ENCODE assay signal across 13 mouse cellular contexts in genomic region chr4:139111421-139111820, GRCm38 (mm10). TPM values are rescaled to one million over a fixed set of nuclear protein-coding genes. Genes with fewer than 3 reads are reported as not detected.
A peak's percentile ranks its signal among the peaks of the same experiment; 100 is the strongest.
DNase-seq lines count a peak whose midpoint lies in the region; ATAC-seq and TF ChIP-seq lines count a peak whose summit lies in the region.
"Had no signal": no experiment of that assay in that cellular context is flagged by ENCODE, and none has a peak within 500 bp of the region (broad histone marks: within the 10 kb centered on the region; RNA-seq: fewer than 3 reads in every experiment).

No protein-coding gene starts in this region.

- peak overlapping the region; percentile 72 for H3K27ac ChIP-seq in layer of hippocampus, adult 2 months
- peak overlapping the region; percentile 64 for H3K27ac ChIP-seq in intestine, embryonic 14.5 days (ENCODE audit: low read depth)
- peak overlapping the region; percentile 98 for H3K27ac ChIP-seq in kidney, adult 2 months (ENCODE audit: insufficient read depth, low read depth, low read length)
- peak overlapping the region; percentile 62 for H3K27ac ChIP-seq in liver, embryonic 13.5 days

- H3K4me2 ChIP-seq in intestine, embryonic 14.5 days (ENCODE audit: low read length), result 0 out of 2 replicates have a peak overlapping the region, but pooled peaks have one; percentile 1
- H3K4me2 ChIP-seq in liver, embryonic 13.5 days, result peak overlapping the region; percentile 20; the same call in 1 of the 2 replicates

- no peaks in the 10 kb centered on the region for H3K27me3 ChIP-seq in intestine, embryonic 14.5 days (replicated peaks; ENCODE audit: control insufficient read depth, insufficient read depth, low read length)
- H3K27me3 ChIP-seq in kidney, adult 2 months (replicated peaks; ENCODE audit: control insufficient read depth, insufficient read depth, low read length), result no peaks in the 10 kb centered on the region
- H3K27me3 ChIP-seq in liver, embryonic 13.5 days, result no peaks in the 10 kb centered on the region

- no peak for DNase-seq in layer of hippocampus, adult 2 months (ENCODE audit: low spot score in 2 of 2)
- DNase-seq in layer of hippocampus, adult 9-11 months, result no peak
- DNase-seq in intestine, embryonic 14.5 days (ENCODE audit: low spot score), result no peak
- peak; percentile 84 for DNase-seq in kidney, adult 2 months
- DNase-seq in liver, embryonic 13.5 days, result no peak
- no peak for DNase-seq in right cerebral cortex, postnatal 25 days
- DNase-seq in left cerebral cortex, adult 9 months (ENCODE audit: low spot score in 2 of 2), result no peak
- DNase-seq: embryo, embryonic 11 days; gastrocnemius, postnatal 10 days; spleen, adult 18-20 months; thymus, postnatal 4 days had no signal

- no peaks in the 10 kb centered on the region for H3K36me3 ChIP-seq in intestine, embryonic 14.5 days (ENCODE audit: control insufficient read depth, insufficient read depth, low read length)
- no peaks in the 10 kb centered on the region for H3K36me3 ChIP-seq in kidney, adult 2 months (ENCODE audit: control insufficient read depth, insufficient read depth, low read length)
- H3K36me3 ChIP-seq in liver, embryonic 13.5 days, result peaks cover 5% of the 10 kb centered on the region; the same call in 1 of the 2 replicates

- 26% methylated on average over 3 of the region's 3 CpGs for WGBS in intestine, embryonic 14.5 days
- 13% methylated on average over 3 of the region's 3 CpGs for WGBS in kidney, adult 2 months
- 48% methylated on average over 3 of the region's 3 CpGs for whole genome bisulfite sequencing in liver, embryonic 13.5 days (ENCODE audit: insufficient replicate concordance)

- peaks cover 20% of the 10 kb centered on the region for H3K4me1 ChIP-seq in intestine, embryonic 14.5 days (replicated peaks; ENCODE audit: control insufficient read depth, insufficient read depth, low read length)
- H3K4me1 ChIP-seq in kidney, adult 2 months (ENCODE audit: control insufficient read depth, insufficient read depth, low read length), result peaks cover 58% of the 10 kb centered on the region
- peaks cover 67% of the 10 kb centered on the region for H3K4me1 ChIP-seq in liver, embryonic 13.5 days (replicated peaks)

- H3K9ac ChIP-seq in intestine, embryonic 14.5 days (ENCODE audit: low read length), result 0 out of 2 replicates have a peak overlapping the region, but pooled peaks have one; percentile 22
- H3K9ac ChIP-seq in liver, embryonic 13.5 days, result peak overlapping the region; percentile 17; the same call in 1 of the 2 replicates

- H3K9me3 ChIP-seq in intestine, embryonic 14.5 days (ENCODE audit: control insufficient read depth, low read length), result no peaks in the 10 kb centered on the region
- no peaks in the 10 kb centered on the region for H3K9me3 ChIP-seq in liver, embryonic 13.5 days (replicated peaks)
- H3K9me3 ChIP-seq: G1E had no signal

- H3K4me3 ChIP-seq in layer of hippocampus, adult 2 months, result no peak overlapping the region
- H3K4me3 ChIP-seq in intestine, embryonic 14.5 days (ENCODE audit: low read depth, low read length), result no peak overlapping the region
- 0 out of 2 replicates have a peak overlapping the region, but pooled peaks have one; percentile 13 for H3K4me3 ChIP-seq in kidney, adult 2 months (ENCODE audit: insufficient read depth, low read depth, low read length)
- no peak overlapping the region for H3K4me3 ChIP-seq in liver, embryonic 13.5 days (replicated peaks)

- no peak for TF ChIP-seq POLR2A in kidney, adult 2 months (IDR thresholded peaks at IDR 0.05; ENCODE audit: low read depth, low read length)

- ATAC-seq in intestine, embryonic 14.5 days (replicated peaks; ENCODE audit: low FRiP score, low TSS enrichment, low read depth), result no peak
- no peak for ATAC-seq in liver, embryonic 13.5 days (ENCODE audit: low read depth)

- no peak for TF ChIP-seq CTCF in layer of hippocampus, adult 2 months (conservative IDR thresholded peaks at IDR 0.05)
- TF ChIP-seq CTCF in kidney, adult 2 months (conservative IDR thresholded peaks at IDR 0.05; ENCODE audit: insufficient read depth, insufficient read length, low read depth, low read length), result no peak

RNA-seq across cellular contexts. Expression of gene Nbl1, which starts 18.6 kb away (rescaled TPM):
- total RNA-seq in layer of hippocampus, adult 2 months (2021), result 10 to 100 TPM; 84.4 to 89.9 TPM
- 50.5 and 55.5 TPM in 2 replicates for polyA plus RNA-seq in intestine, embryonic 14.5 days (2014; fragmentation: Nextera tagmentation; extraction: Ambion mirVana)
- polyA plus RNA-seq in kidney, adult 2 months (2012; rRNA removed), result 35.7 and 42.9 TPM in 2 replicates
- 1.6 and 2.0 TPM in 2 replicates for polyA plus RNA-seq in liver, embryonic 13.5 days (2015; fragmentation: Nextera tagmentation; extraction: Ambion mirVana)
- total RNA-seq: megakaryocyte progenitor cell, adult 5-6 weeks had no signal

RNA-seq across cellular contexts. Expression of gene Minos1, which starts 19.5 kb away (rescaled TPM):
- 100 to 1,000 TPM; 184 to 196 TPM for total RNA-seq in layer of hippocampus, adult 2 months (2021)
- polyA plus RNA-seq in intestine, embryonic 14.5 days (2014; fragmentation: Nextera tagmentation; extraction: Ambion mirVana), result 530 and 580 TPM in 2 replicates
- 100 and 157 TPM in 2 replicates for polyA plus RNA-seq in kidney, adult 2 months (2012; rRNA removed)
- polyA plus RNA-seq in liver, embryonic 13.5 days (2015; fragmentation: Nextera tagmentation; extraction: Ambion mirVana), result 403 and 435 TPM in 2 replicates

RNA-seq across cellular contexts. Expression of gene Htr6, which starts 36.1 kb away (rescaled TPM):
- total RNA-seq in layer of hippocampus, adult 2 months (2021), result 1 to 10 TPM; 7.3 to 7.6 TPM
- 0.16 and 0.20 TPM in 2 replicates for polyA plus RNA-seq in intestine, embryonic 14.5 days (2014; fragmentation: Nextera tagmentation; extraction: Ambion mirVana)
- polyA plus RNA-seq in kidney, adult 2 months (2012; rRNA removed), result not detected in 2 replicates
- not detected in 2 replicates for polyA plus RNA-seq in liver, embryonic 13.5 days (2015; fragmentation: Nextera tagmentation; extraction: Ambion mirVana)
- total RNA-seq: G1E; gastrocnemius, postnatal 10 days; megakaryocyte progenitor cell, adult 5-6 weeks had no signal
- polyA plus RNA-seq: G1E had no signal

Comparison
In these comparisons a context has a peak if more than half of its experiments do, and no peak if none do; other contexts are left out.
1. RNA of gene Nbl1, which starts 18.6 kb away (polyA plus RNA-seq): 50.5 to 55.5 TPM in intestine, embryonic 14.5 days and 35.7 to 42.9 TPM in kidney, adult 2 months; 1.6 to 2.0 TPM in liver, embryonic 13.5 days; every median in the first group is over 10 times any median in the second.
2. Peak in every context shown above with its lines, with median percentiles within 50 percentile points of each other: H3K27ac ChIP-seq.